Mouse (Mus musculus) skeletal muscle tissue, postnatal 0 days (tissue): Measurements from ENCODE around the gene Olfr356. TPM values are rescaled to one million over a fixed set of nuclear protein-coding genes. Genes with fewer than 3 reads are reported as not detected.

Source experiments
- polyA plus RNA-seq: library from polyadenylated mRNA; unstranded; fragments of >200 nt; fragmentation: Nextera tagmentation; extraction: Ambion mirVana; gene quantifications from 2 replicates; pipeline ENCODE4 v1.2.1, GENCODE M21; 2015

Gene Olfr356
- polyA plus RNA-seq, result not detected in 2 replicates

DNA sequence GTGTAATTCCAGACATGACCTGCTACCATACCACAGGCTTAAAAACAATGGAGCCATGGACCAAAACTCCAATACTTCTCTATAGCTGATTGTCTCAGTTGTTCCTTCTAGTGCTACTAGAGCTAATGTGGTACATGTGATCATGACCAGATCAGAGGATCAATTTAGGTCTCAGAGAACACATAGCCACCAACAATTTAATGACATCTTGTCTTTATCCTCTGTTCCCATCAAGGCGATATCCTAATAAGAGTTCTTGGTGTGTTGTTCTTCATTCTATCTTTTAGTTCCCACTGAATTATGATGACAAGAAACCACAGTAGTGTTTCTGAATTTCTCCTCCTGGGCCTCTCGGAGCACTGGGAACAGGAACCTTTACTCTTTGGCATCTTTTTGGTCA is at the start of gene Olfr356:
Olfr356 (plus strand) TSS at position 301 of the 400 bp plus-strand sequence.

DNA sequence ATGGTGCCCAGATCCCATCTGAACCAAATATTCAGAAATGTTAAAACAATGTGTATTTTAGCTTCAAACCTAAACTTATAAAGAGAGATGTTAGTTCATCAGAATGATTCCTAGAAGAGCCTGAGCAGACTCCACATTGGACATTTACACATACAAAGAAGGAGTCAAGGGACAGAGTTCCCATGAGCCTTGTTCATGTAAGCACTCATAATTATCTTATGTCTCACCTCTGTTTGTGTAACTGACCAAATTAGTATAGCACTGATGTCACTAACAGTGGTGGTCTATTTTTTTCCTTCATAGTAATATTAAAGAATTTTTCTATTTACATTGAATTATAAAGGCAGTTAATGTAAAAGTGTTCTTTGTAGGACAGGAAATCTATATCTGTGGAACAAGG is 44.1 kb upstream of the Olfr356 start, which contains the start of gene Olfr353:
Olfr353 (minus strand) TSS at position 101 of the 400 bp plus-strand sequence.

DNA sequence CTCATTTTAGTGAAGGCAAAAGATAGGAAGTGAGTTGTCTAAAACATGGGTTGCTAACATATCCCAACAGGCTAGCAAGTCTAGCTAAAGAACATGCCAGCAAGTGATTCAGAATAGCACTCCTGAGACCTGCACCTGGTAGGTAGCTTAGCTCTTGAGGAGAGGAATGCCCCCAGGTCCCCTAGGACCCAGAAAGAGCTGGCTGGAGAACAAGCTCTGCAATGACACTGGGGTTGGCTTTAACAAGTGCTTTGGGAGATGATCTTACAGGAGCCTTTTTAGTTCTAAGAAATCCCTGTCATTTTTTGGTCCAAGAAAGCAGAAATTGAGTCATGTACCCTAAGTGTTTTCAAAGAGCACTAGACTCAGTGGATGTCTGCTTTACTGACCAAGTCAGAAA is 31.5 kb upstream of the Olfr356 start, which contains the start of gene Olfr354:
Olfr354 (plus strand) TSS at position 301 of the 400 bp plus-strand sequence.

DNA sequence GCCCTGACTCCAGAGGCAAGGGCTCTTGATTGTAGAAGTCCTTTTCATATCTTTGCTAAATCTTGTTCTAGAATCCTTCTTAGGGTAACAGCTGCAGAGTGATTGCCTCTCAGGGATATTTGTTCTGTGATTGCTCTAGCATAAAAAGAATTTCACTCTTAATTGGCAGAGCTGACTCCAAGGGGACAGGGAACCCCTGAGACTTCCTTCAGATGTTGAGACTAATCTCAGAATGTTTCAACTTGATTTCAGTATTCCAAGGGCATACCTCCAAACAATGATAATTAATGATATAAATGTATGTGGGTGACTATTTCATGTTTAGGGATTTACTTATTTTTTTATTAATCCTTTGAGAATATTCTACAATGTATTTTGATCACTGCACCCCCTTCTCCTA is 8.1 kb upstream of the Olfr356 start, which contains the start of gene Olfr355:
Olfr355 (minus strand) TSS at position 101 of the 400 bp plus-strand sequence.

Other genes starting within 250 kb of the Olfr356 start
- gene Olfr347, start 205.2 kb upstream of the Olfr356 start, polyA plus RNA-seq, result not detected in 2 replicates
- not detected in 2 replicates for gene Olfr348, start 152.8 kb upstream of the Olfr356 start, polyA plus RNA-seq
- gene Olfr50, start 146.6 kb upstream of the Olfr356 start, polyA plus RNA-seq, result not detected in 2 replicates
- gene Olfr3, start 120.1 kb upstream of the Olfr356 start, polyA plus RNA-seq, result not detected in 2 replicates
- gene Olfr350, start 90.8 kb upstream of the Olfr356 start, polyA plus RNA-seq, result not detected in 2 replicates
- not detected in 2 replicates for gene Olfr351, start 74.5 kb upstream of the Olfr356 start, polyA plus RNA-seq
- gene Olfr352, start 68.7 kb upstream of the Olfr356 start, polyA plus RNA-seq, result not detected in 2 replicates
- gene Olfr353, start 44.2 kb upstream of the Olfr356 start, polyA plus RNA-seq, result not detected in 2 replicates
- not detected in 2 replicates for gene Olfr354, start 31.4 kb upstream of the Olfr356 start, polyA plus RNA-seq
- gene Olfr355, start 8.2 kb upstream of the Olfr356 start, polyA plus RNA-seq, result not detected in 2 replicates
- not detected in 2 replicates for gene Olfr357, start 56.7 kb downstream of the Olfr356 start, polyA plus RNA-seq
- gene Olfr358, start 72.2 kb downstream of the Olfr356 start, polyA plus RNA-seq, result not detected in 2 replicates
- not detected in 2 replicates for gene Olfr360, start 128.6 kb downstream of the Olfr356 start, polyA plus RNA-seq
- gene Olfr361, start 152.2 kb downstream of the Olfr356 start, polyA plus RNA-seq, result not detected in 2 replicates
- gene Olfr362, start 180.8 kb downstream of the Olfr356 start, polyA plus RNA-seq, result not detected in 2 replicates
- gene Olfr364-ps1, start 202.2 kb downstream of the Olfr356 start, polyA plus RNA-seq, result not detected in 2 replicates